15 mouse cellular contexts compared by ENCODE assay signal in the genomic region with DNA sequence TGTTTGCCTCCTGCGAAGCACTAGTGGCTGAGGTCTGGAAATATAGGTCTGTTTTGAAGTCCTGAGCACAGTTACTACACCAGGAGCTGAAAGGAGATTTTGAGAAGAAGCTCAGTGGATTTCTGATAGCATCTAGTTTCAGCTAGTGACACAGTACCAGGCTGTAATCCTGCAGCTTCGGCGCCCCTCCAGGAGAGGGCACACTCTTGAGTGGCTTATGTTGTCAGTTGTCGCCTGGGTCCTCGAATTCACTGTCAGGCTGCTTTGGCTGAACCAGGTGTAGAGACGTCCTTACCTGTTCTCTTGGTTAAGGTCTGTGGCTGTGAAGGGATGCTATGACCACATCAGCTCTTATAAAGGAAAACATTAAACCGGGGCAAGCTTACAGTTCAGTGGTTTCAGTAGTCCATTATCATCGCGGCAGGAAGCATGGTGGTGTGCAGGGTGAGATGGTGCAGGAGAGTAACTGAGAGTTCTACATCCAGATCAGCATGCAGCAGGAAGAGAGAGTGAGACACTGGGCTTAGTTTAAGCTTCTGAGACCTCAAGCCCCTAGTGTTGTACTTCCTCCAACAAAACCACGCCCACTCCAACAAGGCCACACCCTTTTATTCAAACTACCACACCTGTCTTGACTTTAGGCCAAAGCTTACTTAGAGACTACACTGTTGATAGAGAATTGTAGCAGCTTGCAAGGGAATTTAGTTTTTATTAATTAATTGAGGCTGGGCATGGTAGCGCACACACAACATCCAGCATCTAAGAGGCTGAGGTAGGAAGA.
A peak's percentile ranks its signal among the peaks of the same experiment; 100 is the strongest.
DNase-seq lines count a peak whose midpoint lies in the region; ATAC-seq and TF ChIP-seq lines count a peak whose summit lies in the region.
"Had no signal": no experiment of that assay in that cellular context is flagged by ENCODE, and none has a peak within 500 bp of the region (broad histone marks: within the 10 kb centered on the region; RNA-seq: fewer than 3 reads in every experiment).

No protein-coding gene starts in this region.

- no peak for TF ChIP-seq POLR2A in ES-Bruce4 (IDR thresholded peaks at IDR 0.05; ENCODE audit: insufficient read depth, low read length)

- H3K4me1 ChIP-seq in ES-Bruce4 (ENCODE audit: control insufficient read depth, insufficient read depth, low read length) = peaks cover 5% of the 10 kb centered on the region
- no peaks in the 10 kb centered on the region for H3K4me1 ChIP-seq in intestine, postnatal 0 days (replicated peaks; ENCODE audit: control insufficient read depth, insufficient read depth, low read length)

- no peaks in the 10 kb centered on the region for H3K9me3 ChIP-seq in ES-Bruce4 (replicated peaks; ENCODE audit: control insufficient read depth, insufficient read depth, low read length, poor library complexity, severe bottlenecking)
- no peaks in the 10 kb centered on the region for H3K9me3 ChIP-seq in intestine, postnatal 0 days (ENCODE audit: control insufficient read depth)
- H3K9me3 ChIP-seq: kidney, embryonic 15.5 days had no signal

- H3K36me3 ChIP-seq in ES-Bruce4 (ENCODE audit: control insufficient read depth, insufficient read depth, low read length, poor library complexity, severe bottlenecking) = no peaks in the 10 kb centered on the region
- H3K36me3 ChIP-seq in intestine, postnatal 0 days (ENCODE audit: control insufficient read depth, insufficient read depth) = peaks cover 16% of the 10 kb centered on the region; the same call in 1 of the 2 replicates
- H3K36me3 ChIP-seq in splenic B cell, adult 2 months (ENCODE audit: control insufficient read depth, insufficient read depth, low read length, poor library complexity, severe bottlenecking) = no peaks in the 10 kb centered on the region; the same call in 1 of the 2 replicates

- no peak overlapping the region for H3K9ac ChIP-seq in ES-Bruce4 (ENCODE audit: low read depth, poor library complexity, severe bottlenecking)
- H3K9ac ChIP-seq in intestine, postnatal 0 days (ENCODE audit: low read depth, low read length) = no peak overlapping the region
- H3K9ac ChIP-seq: forebrain, postnatal 0 days; kidney, embryonic 15.5 days had no signal

- DNase-seq in layer of hippocampus, adult 2 months (ENCODE audit: low spot score in 2 of 2) = no peak
- DNase-seq in layer of hippocampus, adult 8-10 months (ENCODE audit: low spot score in 2 of 2) = no peak
- peak; percentile 8 for DNase-seq in splenic B cell, adult 2 months (ENCODE audit: low read depth, low spot score)
- DNase-seq in cerebellum, postnatal 4 days (ENCODE audit: low spot score in 2 of 2) = no peak
- no peak for DNase-seq in adrenal gland, adult 2 months
- DNase-seq: cerebellum, adult 9-11 months; forebrain, postnatal 0 days; left cerebral cortex, postnatal 4 days; lung, adult 18-20 months; thymus, adult 18-20 months had no signal

- peak; percentile 50 for TF ChIP-seq CTCF in layer of hippocampus, adult 2 months (conservative IDR thresholded peaks at IDR 0.05)
- TF ChIP-seq CTCF in ES-Bruce4 (IDR thresholded peaks at IDR 0.05; ENCODE audit: low read depth, low read length) = peak; percentile 41
- peak; percentile 34 for TF ChIP-seq CTCF in intestine, postnatal 0 days (IDR thresholded peaks at IDR 0.05; ENCODE audit: low read depth)

- H3K4me2 ChIP-seq in intestine, postnatal 0 days (replicated peaks; ENCODE audit: low read depth) = no peak overlapping the region
- H3K4me2 ChIP-seq: kidney, embryonic 15.5 days had no signal

- no peak for TF ChIP-seq EP300 in ES-Bruce4 (IDR thresholded peaks at IDR 0.05; ENCODE audit: insufficient read depth, low read depth, low read length)

- WGBS in intestine, postnatal 0 days = 89% methylated on average over 11 of the region's 11 CpGs

- no peaks in the 10 kb centered on the region for H3K27me3 ChIP-seq in ES-Bruce4 (ENCODE audit: control insufficient read depth, insufficient read depth, low read length, poor library complexity, severe bottlenecking)
- H3K27me3 ChIP-seq in intestine, postnatal 0 days (replicated peaks; ENCODE audit: control insufficient read depth, insufficient read depth, low read length) = no peaks in the 10 kb centered on the region
- no peaks in the 10 kb centered on the region for H3K27me3 ChIP-seq in splenic B cell, adult 2 months (ENCODE audit: control insufficient read depth, insufficient read depth, low read length, poor library complexity, severe bottlenecking)
- H3K27me3 ChIP-seq: kidney, embryonic 15.5 days had no signal

- ATAC-seq in intestine, postnatal 0 days = peak; percentile 29; the same call in 1 of the 2 replicates
- ATAC-seq in inflammation-experienced regulatory T-cells, adult 6 months = no peak
- ATAC-seq: forebrain, postnatal 0 days; hindbrain, embryonic 16.5 days had no signal

- no peak overlapping the region for H3K27ac ChIP-seq in layer of hippocampus, adult 2 months
- peak overlapping the region; percentile 58 for H3K27ac ChIP-seq in ES-Bruce4 (ENCODE audit: insufficient read depth, low read length)
- H3K27ac ChIP-seq in intestine, postnatal 0 days (ENCODE audit: low read depth, low read length) = no peak overlapping the region
- H3K27ac ChIP-seq: kidney, embryonic 15.5 days had no signal

- no peak overlapping the region for H3K4me3 ChIP-seq in layer of hippocampus, adult 2 months
- H3K4me3 ChIP-seq in ES-Bruce4 (ENCODE audit: low read depth, low read length) = no peak overlapping the region
- no peak overlapping the region for H3K4me3 ChIP-seq in intestine, postnatal 0 days (ENCODE audit: low read depth, low read length)
- H3K4me3 ChIP-seq: kidney, embryonic 15.5 days had no signal
